Mouse (Mus musculus) liver, embryonic 15.5 days (tissue): ENCODE results near the gene Rasgrp1. TPM values are rescaled to one million over a fixed set of nuclear protein-coding genes. Genes with fewer than 3 reads are reported as not detected.

Experiments
- ATAC-seq: fragments of 200-750 bp; cut with Nextera tagmentation; 2 replicates; pipeline ENCODE4 v1.8.0; 2017; ENCODE audit warnings: moderate number of reproducible peaks, mild to moderate bottlenecking, moderate library complexity; ENCODE audit not compliant: insufficient read depth
- H3K27ac ChIP-seq: fragments of 300-500 bp; sonication (generic); replicated peaks from 2 replicates; pipeline ENCODE4 v1.5.1; 2015; ENCODE audit warnings: mild to moderate bottlenecking, inconsistent platforms
- H3K27me3 ChIP-seq: fragments of 300-500 bp; sonication (generic); 2 replicates; pipeline ENCODE4 v1.6.1; 2015; ENCODE audit warnings: mild to moderate bottlenecking, inconsistent platforms
- H3K36me3 ChIP-seq: fragments of 300-500 bp; sonication (generic); replicated peaks from 2 replicates; pipeline ENCODE4 v1.6.1; 2015; ENCODE audit warnings: moderate library complexity, mild to moderate bottlenecking, inconsistent platforms
- H3K4me1 ChIP-seq: fragments of 300-500 bp; sonication (generic); replicated peaks from 2 replicates; pipeline ENCODE4 v1.6.1; 2015; ENCODE audit warnings: inconsistent platforms
- H3K4me2 ChIP-seq: fragments of 300-500 bp; sonication (generic); 2 replicates; pipeline ENCODE4 v1.6.1; 2015; ENCODE audit warnings: moderate library complexity, mild to moderate bottlenecking, inconsistent platforms
- H3K4me3 ChIP-seq: fragments of 300-500 bp; sonication (generic); replicated peaks from 2 replicates; pipeline ENCODE4 v1.5.1; 2015; ENCODE audit warnings: mild to moderate bottlenecking, inconsistent platforms
- H3K9ac ChIP-seq: fragments of 300-500 bp; sonication (generic); 2 replicates; pipeline ENCODE4 v1.6.1; 2015; ENCODE audit warnings: moderate library complexity, mild to moderate bottlenecking, inconsistent platforms
- H3K9me3 ChIP-seq: fragments of 300-500 bp; sonication (generic); replicated peaks from 2 replicates; pipeline ENCODE4 v1.6.1; 2016; ENCODE audit warnings: inconsistent platforms
- WGBS: fragments of 180-500 bp; shearing (Covaris S2); methylation state at CpG from one replicate; pipeline ENCODE4 v1.1.7; 2015; ENCODE audit warnings: mixed read lengths; ENCODE audit not compliant: insufficient replicate concordance; 5-methylcytosine and 5-hydroxymethylcytosine counted together
- polyA plus RNA-seq: library from polyadenylated mRNA; unstranded; fragments of >200 nt; fragmentation: Nextera tagmentation; extraction: Ambion mirVana; gene quantifications from 2 replicates; pipeline ENCODE4 v1.2.1, GENCODE M21; 2015

Rasgrp1 gene
- polyA plus RNA-seq, 1 experiment from 2014 or later = 0.78 TPM

DNA sequence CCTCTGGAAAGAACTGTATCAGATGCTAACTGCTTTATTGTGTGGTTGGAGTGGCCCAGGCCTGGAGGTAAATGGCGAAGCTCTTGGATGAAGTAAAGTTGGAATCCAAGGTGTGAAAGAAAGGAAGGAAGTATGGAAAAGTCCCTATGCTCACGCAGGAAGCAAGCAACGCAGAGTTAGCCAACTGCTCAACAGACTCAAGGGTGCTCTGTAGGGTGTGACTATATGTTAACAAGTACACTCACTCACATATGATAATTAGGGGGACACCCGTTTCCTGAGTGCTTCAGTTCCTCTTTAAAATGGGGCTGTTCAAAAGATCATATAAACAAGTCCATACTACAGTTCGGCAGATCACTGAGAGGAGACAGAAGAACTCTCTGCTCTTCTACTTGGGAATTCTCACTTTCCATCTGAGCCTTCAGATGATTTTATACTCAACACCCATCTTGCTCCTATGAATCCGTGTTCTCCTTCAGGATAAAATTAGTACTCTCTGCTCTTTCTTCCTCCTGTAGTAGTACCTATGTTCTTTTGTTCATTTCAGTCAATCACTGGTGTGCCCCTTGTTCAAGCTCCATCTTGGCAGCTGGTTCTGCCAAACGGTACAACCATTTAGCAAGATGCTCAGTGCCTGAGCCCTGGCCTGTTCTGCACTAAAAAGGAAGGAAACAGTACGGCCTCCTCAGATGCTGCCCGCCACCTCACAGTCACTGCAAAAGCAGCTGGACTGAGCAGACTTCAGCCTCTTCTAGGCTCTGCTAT lies 14.1 kb downstream of the Rasgrp1 start:
- no peaks in the 10 kb centered on the region for H3K36me3 ChIP-seq
- H3K27ac ChIP-seq = no peak overlapping the region
- no peak overlapping the region for H3K4me3 ChIP-seq
- H3K27me3 ChIP-seq = no peaks in the 10 kb centered on the region
- no peaks in the 10 kb centered on the region for H3K9me3 ChIP-seq
- no peak overlapping the region for H3K9ac ChIP-seq
- H3K4me2 ChIP-seq = no peak overlapping the region
- no peak for ATAC-seq
- H3K4me1 ChIP-seq = no peaks in the 10 kb centered on the region
- 41% methylated on average over 9 of the region's 9 CpGs for WGBS

DNA sequence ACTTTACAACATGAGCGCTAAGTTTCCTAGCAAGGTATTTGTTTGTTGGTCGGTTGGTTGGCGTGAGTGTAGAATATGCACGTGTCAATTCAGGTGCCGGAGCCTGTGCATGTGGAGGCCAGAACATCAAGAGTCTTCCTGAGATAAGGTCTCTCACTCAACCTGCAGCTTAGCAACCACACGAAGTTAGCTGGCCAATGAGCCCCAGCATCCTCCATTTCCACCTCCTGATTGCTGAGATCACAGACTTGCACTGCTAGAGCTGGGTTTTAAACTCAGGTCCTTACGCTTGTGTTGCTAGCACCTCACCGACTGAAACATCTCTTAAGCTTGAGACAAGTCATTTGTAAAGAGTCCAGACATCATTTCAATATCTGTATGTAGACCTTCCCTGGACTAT lies 20.4 kb downstream of the Rasgrp1 start:
- Histone ChIP-seq H3K9ac (no peak overlapping the region), H3K4me2 (no peak overlapping the region), H3K27ac (no peak overlapping the region), H3K36me3 (no peaks in the 10 kb centered on the region), H3K4me3 (no peak overlapping the region), H3K27me3 (no peaks in the 10 kb centered on the region), H3K4me1 (no peaks in the 10 kb centered on the region), H3K9me3 (no peaks in the 10 kb centered on the region)
- 70% methylated on average over 8 of the region's 8 CpGs for WGBS
- ATAC-seq = no peak

DNA sequence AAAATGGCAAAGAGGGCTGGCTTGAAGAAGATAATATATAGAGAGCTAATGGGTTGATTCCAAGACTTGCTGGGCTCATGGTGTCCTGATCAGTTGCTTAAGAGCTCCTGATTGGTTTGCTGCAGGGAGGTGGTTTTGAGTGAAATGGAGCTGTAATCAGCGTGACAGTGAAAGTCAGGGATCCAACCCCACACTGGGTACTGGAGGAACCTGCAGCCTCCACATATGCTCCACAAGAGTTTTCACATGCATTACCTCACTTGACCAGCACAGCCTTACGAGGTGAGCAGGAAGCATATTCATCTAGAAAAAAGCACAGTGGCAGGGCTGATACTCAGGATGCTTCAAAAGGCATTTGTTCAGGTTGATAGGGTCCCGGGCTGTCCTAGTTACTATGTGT lies 21.6 kb downstream of the Rasgrp1 start:
- Histone ChIP-seq H3K4me1 (no peaks in the 10 kb centered on the region), H3K9ac (no peak overlapping the region), H3K9me3 (no peaks in the 10 kb centered on the region), H3K4me2 (no peak overlapping the region), H3K4me3 (no peak overlapping the region), H3K27me3 (no peaks in the 10 kb centered on the region), H3K36me3 (no peaks in the 10 kb centered on the region), H3K27ac (no peak overlapping the region)
- no peak for ATAC-seq
- WGBS = 54% methylated on average over 3 of the region's 3 CpGs

DNA sequence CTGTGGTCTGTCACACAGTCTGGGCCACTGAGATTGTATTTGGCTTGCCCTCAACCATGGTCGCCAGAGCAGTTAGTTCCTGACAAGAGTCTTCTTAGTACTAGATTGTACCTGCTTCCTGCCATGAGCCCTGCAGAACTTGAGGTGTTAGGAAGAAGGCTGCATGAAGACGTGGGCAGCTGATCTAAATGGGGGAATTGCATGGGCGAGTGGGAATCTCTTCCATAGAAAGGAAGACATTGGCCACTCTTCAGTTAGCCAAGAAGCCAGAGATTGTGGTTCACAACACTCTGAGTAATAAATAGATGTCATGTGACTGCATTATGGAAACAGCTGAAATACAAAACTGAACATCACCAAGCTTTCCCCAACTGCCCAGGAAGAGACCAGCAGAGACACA lies 23.8 kb downstream of the Rasgrp1 start:
- no peak overlapping the region for H3K9ac ChIP-seq
- H3K9me3 ChIP-seq = no peaks in the 10 kb centered on the region
- no peaks in the 10 kb centered on the region for H3K27me3 ChIP-seq
- H3K4me2 ChIP-seq = no peak overlapping the region
- no peaks in the 10 kb centered on the region for H3K4me1 ChIP-seq
- WGBS = 51% methylated on average over 3 of the region's 3 CpGs
- H3K27ac ChIP-seq = no peak overlapping the region
- no peak for ATAC-seq
- H3K4me3 ChIP-seq = no peak overlapping the region
- no peaks in the 10 kb centered on the region for H3K36me3 ChIP-seq

DNA sequence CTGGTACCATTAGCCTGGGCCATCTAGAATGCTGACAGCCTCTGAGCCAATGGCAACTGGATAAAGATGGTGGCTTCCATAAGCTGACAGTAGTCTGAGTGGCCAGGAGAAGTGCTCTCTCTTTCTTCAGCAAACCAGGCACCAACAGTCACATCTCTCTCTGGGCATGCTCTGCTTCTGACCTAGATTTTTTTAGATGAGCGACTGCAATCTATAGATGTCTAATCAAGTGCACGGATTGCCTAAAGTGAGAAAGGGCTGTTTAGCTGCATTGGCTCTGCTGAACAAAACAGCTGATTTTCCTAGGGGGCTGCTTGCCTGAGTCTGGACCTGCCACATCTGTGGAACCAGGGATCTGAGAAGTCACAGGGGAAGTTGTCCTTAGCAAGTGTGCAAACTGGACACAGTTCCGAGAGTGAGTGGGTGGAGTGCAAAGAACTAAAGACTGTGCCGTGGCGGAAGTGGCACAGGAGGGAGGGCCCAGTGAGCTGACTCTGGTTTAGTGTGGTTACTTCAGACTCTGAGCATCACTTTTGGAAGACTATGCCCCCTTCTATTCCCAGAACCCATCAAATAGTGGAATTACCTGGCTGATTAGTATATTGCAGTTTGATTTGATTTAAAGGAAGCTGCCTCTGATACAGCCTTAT lies 29.1 kb downstream of the Rasgrp1 start:
- H3K9me3 ChIP-seq = no peaks in the 10 kb centered on the region
- no peak for ATAC-seq
- 73% methylated on average over 5 of the region's 5 CpGs for WGBS

DNA sequence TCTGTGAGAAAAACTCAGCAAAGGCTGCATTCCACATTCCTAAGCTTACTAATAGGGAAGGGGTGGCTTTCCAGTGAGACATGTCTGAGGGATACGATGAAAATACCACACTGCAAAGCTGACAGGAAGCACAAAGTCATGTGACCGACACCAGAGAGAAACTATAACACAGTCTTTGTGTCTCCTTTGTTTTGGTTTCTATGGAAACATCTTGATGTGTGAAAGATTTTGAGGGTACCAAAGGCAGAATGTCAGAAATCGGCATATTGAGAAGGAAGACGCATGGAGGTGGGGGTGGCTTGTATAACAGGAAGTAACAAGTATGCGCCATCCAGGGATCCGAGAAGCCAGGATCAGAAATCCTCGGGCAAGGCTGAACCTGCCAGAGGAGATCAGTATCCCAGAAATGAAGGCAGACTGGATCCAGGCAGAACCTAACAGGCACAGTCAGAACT lies 30.3 kb downstream of the Rasgrp1 start:
- Histone ChIP-seq H3K4me1 (no peaks in the 10 kb centered on the region), H3K9me3 (no peaks in the 10 kb centered on the region), H3K4me2 (no peak overlapping the region), H3K9ac (no peak overlapping the region), H3K27me3 (no peaks in the 10 kb centered on the region), H3K36me3 (no peaks in the 10 kb centered on the region), H3K27ac (no peak overlapping the region), H3K4me3 (no peak overlapping the region)
- no peak for ATAC-seq
- WGBS = 63% methylated on average over 7 of the region's 7 CpGs

More for the DNA sequence above, 29.1 kb downstream of the Rasgrp1 start:
- Histone ChIP-seq H3K4me1 (no peaks in the 10 kb centered on the region), H3K27ac (no peak overlapping the region), H3K27me3 (no peaks in the 10 kb centered on the region), H3K4me2 (no peak overlapping the region), H3K36me3 (no peaks in the 10 kb centered on the region), H3K4me3 (no peak overlapping the region), H3K9ac (no peak overlapping the region)

DNA sequence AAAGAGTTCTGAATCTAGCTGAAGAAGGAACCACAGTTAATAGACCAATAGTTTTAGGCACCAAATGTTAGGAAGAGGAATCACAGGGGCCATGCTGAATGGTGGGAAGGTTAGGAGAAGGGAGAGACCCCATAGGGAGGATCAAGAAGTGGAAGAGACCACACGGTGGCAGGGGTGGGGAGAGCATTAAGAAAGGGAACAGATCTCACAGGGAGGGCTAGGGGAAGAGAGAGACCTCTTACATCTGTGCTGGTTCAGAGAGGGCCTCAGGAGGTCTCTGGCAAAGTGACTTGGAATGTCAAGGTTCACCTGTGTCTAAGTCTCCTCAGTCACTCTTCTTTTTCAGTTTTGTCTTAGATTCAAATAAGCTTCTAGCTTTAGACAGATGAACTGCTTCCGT lies 30.8 kb downstream of the Rasgrp1 start:
- 31% methylated on average over 2 of the region's 2 CpGs for WGBS
- no peak overlapping the region for H3K4me3 ChIP-seq
- H3K4me2 ChIP-seq = no peak overlapping the region
- H3K27ac ChIP-seq = no peak overlapping the region
- no peaks in the 10 kb centered on the region for H3K9me3 ChIP-seq
- no peaks in the 10 kb centered on the region for H3K4me1 ChIP-seq
- no peaks in the 10 kb centered on the region for H3K27me3 ChIP-seq
- no peaks in the 10 kb centered on the region for H3K36me3 ChIP-seq
- H3K9ac ChIP-seq = no peak overlapping the region
- no peak for ATAC-seq

DNA sequence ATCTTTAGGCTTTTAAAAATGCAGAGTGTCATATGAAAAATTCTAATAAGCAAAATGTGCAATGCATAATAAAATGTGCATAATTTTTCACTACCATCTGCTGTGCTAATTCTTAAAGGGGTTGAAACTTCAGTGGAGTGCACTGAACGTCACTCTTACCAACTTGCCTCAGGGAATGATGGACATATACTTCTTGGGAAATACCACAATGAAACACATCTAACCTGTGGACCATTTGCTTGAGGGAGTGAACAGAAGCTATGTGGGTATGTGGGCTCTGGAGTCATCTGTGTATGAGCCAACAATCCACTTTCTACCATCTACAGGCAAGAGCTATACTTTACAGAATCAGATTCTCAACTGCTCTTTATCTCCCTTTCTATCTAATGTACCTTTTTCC lies 31.5 kb downstream of the Rasgrp1 start:
- H3K9me3 ChIP-seq = no peaks in the 10 kb centered on the region
- ATAC-seq = no peak
- 27% methylated on average over 1 of the region's 1 CpGs for WGBS
- H3K4me1 ChIP-seq = no peaks in the 10 kb centered on the region
- no peaks in the 10 kb centered on the region for H3K36me3 ChIP-seq
- H3K4me2 ChIP-seq = no peak overlapping the region
- no peaks in the 10 kb centered on the region for H3K27me3 ChIP-seq
- no peak overlapping the region for H3K27ac ChIP-seq
- no peak overlapping the region for H3K9ac ChIP-seq
- no peak overlapping the region for H3K4me3 ChIP-seq

DNA sequence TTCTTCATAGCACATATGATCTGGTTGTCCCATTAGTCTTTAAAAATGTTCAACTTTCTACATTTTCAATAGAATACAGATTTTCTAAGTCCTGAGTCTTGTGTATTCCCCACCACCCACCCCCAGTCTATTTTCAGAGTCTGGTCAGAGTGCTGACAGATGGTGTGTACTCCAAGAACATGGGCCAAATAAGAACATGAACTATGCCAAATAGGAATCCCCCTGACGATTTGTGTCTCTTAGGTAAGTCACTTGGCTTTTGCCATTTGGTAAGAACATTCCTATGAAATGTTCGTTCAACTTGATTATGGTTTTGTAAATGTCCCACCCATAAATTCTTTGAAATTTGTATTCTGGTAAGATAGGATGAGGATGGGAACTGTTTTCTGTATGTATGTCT lies 33.8 kb downstream of the Rasgrp1 start:
- H3K36me3 ChIP-seq = no peaks in the 10 kb centered on the region
- no peak overlapping the region for H3K27ac ChIP-seq
- no peak overlapping the region for H3K4me2 ChIP-seq
- no peak for ATAC-seq
- H3K4me1 ChIP-seq = no peaks in the 10 kb centered on the region
- no peak overlapping the region for H3K9ac ChIP-seq
- WGBS = 43% methylated on average over 2 of the region's 2 CpGs
- no peaks in the 10 kb centered on the region for H3K27me3 ChIP-seq
- H3K9me3 ChIP-seq = no peaks in the 10 kb centered on the region
- no peak overlapping the region for H3K4me3 ChIP-seq

DNA sequence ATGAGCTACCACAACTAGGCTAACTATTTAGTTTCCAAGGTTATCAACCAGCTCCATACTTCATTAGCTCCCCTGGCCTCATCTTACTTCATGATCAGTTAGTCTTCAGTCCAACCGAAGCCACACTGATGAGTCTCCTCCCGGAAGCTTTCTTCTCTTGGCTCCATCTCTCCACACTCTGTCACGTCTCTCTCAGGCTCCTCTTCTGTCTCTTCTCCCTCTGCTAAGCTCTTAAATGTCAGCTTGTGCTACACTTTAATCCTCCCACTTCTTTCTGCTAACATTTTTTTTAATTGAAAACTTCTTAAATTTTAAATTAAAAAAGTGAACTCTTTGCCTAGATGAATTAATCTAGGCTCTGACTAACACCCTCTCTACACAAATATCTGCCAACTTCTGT lies 34.8 kb downstream of the Rasgrp1 start:
- Histone ChIP-seq H3K27ac (no peak overlapping the region), H3K4me3 (no peak overlapping the region), H3K4me2 (no peak overlapping the region), H3K9ac (no peak overlapping the region), H3K9me3 (no peaks in the 10 kb centered on the region), H3K27me3 (no peaks in the 10 kb centered on the region), H3K36me3 (no peaks in the 10 kb centered on the region), H3K4me1 (no peaks in the 10 kb centered on the region)
- 65% methylated on average over 3 of the region's 3 CpGs for WGBS
- no peak for ATAC-seq

DNA sequence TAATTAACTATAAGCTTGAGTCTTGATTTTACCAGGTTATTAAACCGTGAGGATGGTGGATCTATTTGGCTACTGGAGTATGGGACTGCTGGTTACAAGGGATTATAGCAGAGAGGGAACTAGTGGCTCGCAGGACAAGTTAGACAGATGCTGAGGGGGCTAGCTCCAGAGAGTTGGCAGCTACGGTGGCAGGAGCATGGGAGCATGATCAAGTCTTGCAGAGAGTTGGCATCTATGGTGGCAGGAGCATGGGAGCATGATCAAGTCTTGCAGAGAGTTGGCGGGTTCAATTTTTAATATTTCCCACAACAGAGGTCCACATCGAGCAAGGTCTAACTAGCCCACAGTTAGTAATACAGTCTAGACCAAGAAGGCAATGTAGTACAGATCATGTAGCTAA lies 37.9 kb downstream of the Rasgrp1 start:
- Histone ChIP-seq H3K36me3 (no peaks in the 10 kb centered on the region), H3K4me1 (no peaks in the 10 kb centered on the region), H3K4me2 (no peak overlapping the region), H3K27ac (no peak overlapping the region), H3K9me3 (no peaks in the 10 kb centered on the region), H3K9ac (no peak overlapping the region), H3K4me3 (no peak overlapping the region), H3K27me3 (no peaks in the 10 kb centered on the region)
- ATAC-seq = no peak
- WGBS = 62% methylated on average over 5 of the region's 5 CpGs
